7 mouse cellular contexts compared by ENCODE assay signal in genomic region chr9:62810543-62811515, GRCm38 (mm10). TPM values are rescaled to one million over a fixed set of nuclear protein-coding genes. Genes with fewer than 3 reads are reported as not detected.
A peak's percentile ranks its signal among the peaks of the same experiment; 100 is the strongest.
DNase-seq lines count a peak whose midpoint lies in the region; ATAC-seq and TF ChIP-seq lines count a peak whose summit lies in the region.

No protein-coding gene starts in this region.

- peak overlapping the region; percentile 80 for H3K4me3 ChIP-seq in neural tube, embryonic 11.5 days (ENCODE audit: low read depth, low read length)
- H3K4me3 ChIP-seq in forebrain, embryonic 10.5 days, result peak overlapping the region; percentile 100
- peak overlapping the region; percentile 97 for H3K4me3 ChIP-seq in intestine, postnatal 0 days (ENCODE audit: low read depth, low read length)
- peak overlapping the region; percentile 98 for H3K4me3 ChIP-seq in midbrain, embryonic 12.5 days
- H3K4me3 ChIP-seq in stomach, embryonic 16.5 days (replicated peaks; ENCODE audit: low read length), result peak overlapping the region; percentile 99

- no peaks in the 10 kb centered on the region for H3K27me3 ChIP-seq in neural tube, embryonic 11.5 days (ENCODE audit: control insufficient read depth, insufficient read depth, low read length)
- H3K27me3 ChIP-seq in forebrain, embryonic 10.5 days (ENCODE audit: poor library complexity, severe bottlenecking), result no peaks in the 10 kb centered on the region
- H3K27me3 ChIP-seq in intestine, postnatal 0 days (replicated peaks; ENCODE audit: control insufficient read depth, insufficient read depth, low read length), result no peaks in the 10 kb centered on the region
- H3K27me3 ChIP-seq in midbrain, embryonic 12.5 days, result no peaks in the 10 kb centered on the region
- H3K27me3 ChIP-seq in stomach, embryonic 16.5 days (ENCODE audit: control insufficient read depth, insufficient read depth, low read length), result no peaks in the 10 kb centered on the region

- H3K9ac ChIP-seq in neural tube, embryonic 11.5 days (ENCODE audit: low read length), result peak overlapping the region; percentile 94
- peak overlapping the region; percentile 94 for H3K9ac ChIP-seq in intestine, postnatal 0 days (ENCODE audit: low read depth, low read length)
- H3K9ac ChIP-seq in midbrain, embryonic 12.5 days (replicated peaks), result peak overlapping the region; percentile 87
- peak overlapping the region; percentile 98 for H3K9ac ChIP-seq in stomach, embryonic 16.5 days (ENCODE audit: low read length)

- peak overlapping the region; percentile 87 for H3K4me2 ChIP-seq in neural tube, embryonic 11.5 days (ENCODE audit: low read depth)
- peak overlapping the region; percentile 90 for H3K4me2 ChIP-seq in intestine, postnatal 0 days (replicated peaks; ENCODE audit: low read depth)
- H3K4me2 ChIP-seq in midbrain, embryonic 12.5 days (replicated peaks), result peak overlapping the region; percentile 95
- H3K4me2 ChIP-seq in stomach, embryonic 16.5 days (ENCODE audit: low read depth, low read length), result peak overlapping the region; percentile 98

- peak; percentile 72 for ATAC-seq in neural tube, embryonic 11.5 days (ENCODE audit: insufficient read depth, low FRiP score, low TSS enrichment)
- peak; percentile 33 for ATAC-seq in activated CD4-positive, CD25-positive, alpha-beta regulatory T cell, adult 4 months
- ATAC-seq in intestine, postnatal 0 days, result peak; percentile 44
- peak; percentile 72 for ATAC-seq in midbrain, embryonic 12.5 days (ENCODE audit: low FRiP score, low read depth)
- ATAC-seq in stomach, embryonic 16.5 days (ENCODE audit: insufficient read depth, low FRiP score), result peak; percentile 34

- under 1% methylated on average over 58 of the region's 58 CpGs for WGBS in neural tube, embryonic 11.5 days
- WGBS in forebrain, embryonic 10.5 days, result under 1% methylated on average over 58 of the region's 58 CpGs
- WGBS in intestine, postnatal 0 days, result under 1% methylated on average over 58 of the region's 58 CpGs
- under 1% methylated on average over 53 of the region's 58 CpGs for WGBS in midbrain, embryonic 12.5 days
- WGBS in stomach, embryonic 16.5 days, result under 1% methylated on average over 58 of the region's 58 CpGs

- H3K9me3 ChIP-seq in neural tube, embryonic 11.5 days (ENCODE audit: control insufficient read depth, low read length), result no peaks in the 10 kb centered on the region
- H3K9me3 ChIP-seq in forebrain, embryonic 10.5 days, result no peaks in the 10 kb centered on the region
- no peaks in the 10 kb centered on the region for H3K9me3 ChIP-seq in intestine, postnatal 0 days (ENCODE audit: control insufficient read depth)
- no peaks in the 10 kb centered on the region for H3K9me3 ChIP-seq in midbrain, embryonic 12.5 days
- no peaks in the 10 kb centered on the region for H3K9me3 ChIP-seq in stomach, embryonic 16.5 days (replicated peaks; ENCODE audit: control insufficient read depth, low read length)

- no peak for DNase-seq in neural tube, embryonic 11.5 days (ENCODE audit: low spot score)
- DNase-seq in neural tube, embryonic 10.5 days (ENCODE audit: extremely low spot score, low spot score), result no peak
- no peak for DNase-seq in forebrain, embryonic 10.5 days (ENCODE audit: extremely low spot score, low spot score)

- TF ChIP-seq CTCF in intestine, postnatal 0 days (IDR thresholded peaks at IDR 0.05; ENCODE audit: low read depth), result peak; percentile 52

- H3K27ac ChIP-seq in neural tube, embryonic 11.5 days (ENCODE audit: low read depth, low read length), result peak overlapping the region; percentile 94
- H3K27ac ChIP-seq in forebrain, embryonic 10.5 days, result peak overlapping the region; percentile 99
- H3K27ac ChIP-seq in intestine, postnatal 0 days (ENCODE audit: low read depth, low read length), result peak overlapping the region; percentile 95
- peak overlapping the region; percentile 98 for H3K27ac ChIP-seq in midbrain, embryonic 12.5 days (replicated peaks)
- peak overlapping the region; percentile 98 for H3K27ac ChIP-seq in stomach, embryonic 16.5 days (ENCODE audit: low read length)

- peaks cover 13% of the 10 kb centered on the region for H3K4me1 ChIP-seq in neural tube, embryonic 11.5 days (ENCODE audit: control insufficient read depth, insufficient read depth, low read length)
- H3K4me1 ChIP-seq in forebrain, embryonic 10.5 days, result peaks cover 45% of the 10 kb centered on the region
- no peaks in the 10 kb centered on the region; the same call in 1 of the 2 replicates for H3K4me1 ChIP-seq in intestine, postnatal 0 days (replicated peaks; ENCODE audit: control insufficient read depth, insufficient read depth, low read length)
- H3K4me1 ChIP-seq in midbrain, embryonic 12.5 days, result peaks cover 32% of the 10 kb centered on the region
- peaks cover 20% of the 10 kb centered on the region for H3K4me1 ChIP-seq in stomach, embryonic 16.5 days (ENCODE audit: control insufficient read depth, insufficient read depth, low read length)

- H3K36me3 ChIP-seq in neural tube, embryonic 11.5 days (ENCODE audit: control insufficient read depth, insufficient read depth, low read length), result no peaks in the 10 kb centered on the region
- peaks cover 11% of the 10 kb centered on the region for H3K36me3 ChIP-seq in forebrain, embryonic 10.5 days (replicated peaks)
- no peaks in the 10 kb centered on the region for H3K36me3 ChIP-seq in intestine, postnatal 0 days (ENCODE audit: control insufficient read depth, insufficient read depth)
- no peaks in the 10 kb centered on the region for H3K36me3 ChIP-seq in midbrain, embryonic 12.5 days
- H3K36me3 ChIP-seq in stomach, embryonic 16.5 days (ENCODE audit: control insufficient read depth, insufficient read depth, low read length), result no peaks in the 10 kb centered on the region

RNA-seq across cellular contexts. Expression of gene Fem1b, which starts 0.9 kb away (rescaled TPM):
- polyA plus RNA-seq in neural tube, embryonic 11.5 days (2014; fragmentation: Nextera tagmentation; extraction: Ambion mirVana), result 57.2 and 59.3 TPM in 2 replicates
- polyA plus RNA-seq in activated CD4-positive, CD25-positive, alpha-beta regulatory T cell, adult 4 months (2017; shearing (Covaris generic)), result 1 to 10 TPM; 3.6 TPM
- 33.8 and 35.2 TPM in 2 replicates for polyA plus RNA-seq in forebrain, embryonic 10.5 days (2016; fragmentation: Nextera tagmentation; extraction: Ambion mirVana)
- polyA plus RNA-seq in intestine, postnatal 0 days (2015; fragmentation: Nextera tagmentation; extraction: Ambion mirVana), result 8.9 and 9.2 TPM in 2 replicates
- polyA plus RNA-seq in midbrain, embryonic 12.5 days (2016; fragmentation: Nextera tagmentation; extraction: Ambion mirVana), result 61.5 and 67.9 TPM in 2 replicates
- polyA plus RNA-seq in stomach, embryonic 16.5 days (2015; fragmentation: Nextera tagmentation; extraction: Ambion mirVana), result 15.8 and 16.0 TPM in 2 replicates

RNA-seq across cellular contexts. Expression of gene Cln6, which starts 27.8 kb away (rescaled TPM):
- 10.2 and 10.4 TPM in 2 replicates for polyA plus RNA-seq in neural tube, embryonic 11.5 days (2014; fragmentation: Nextera tagmentation; extraction: Ambion mirVana)
- 10 to 100 TPM in 1 of 2 experiments, 1 to 10 TPM in 1; 7.8 to 10.3 TPM for polyA plus RNA-seq in activated CD4-positive, CD25-positive, alpha-beta regulatory T cell, adult 4 months (2017; shearing (Covaris generic))
- 14.9 and 16.5 TPM in 2 replicates for polyA plus RNA-seq in forebrain, embryonic 10.5 days (2016; fragmentation: Nextera tagmentation; extraction: Ambion mirVana)
- polyA plus RNA-seq in intestine, postnatal 0 days (2015; fragmentation: Nextera tagmentation; extraction: Ambion mirVana), result 60.3 and 63.3 TPM in 2 replicates
- polyA plus RNA-seq in midbrain, embryonic 12.5 days (2016; fragmentation: Nextera tagmentation; extraction: Ambion mirVana), result 8.2 and 8.9 TPM in 2 replicates
- 20.0 and 22.7 TPM in 2 replicates for polyA plus RNA-seq in stomach, embryonic 16.5 days (2015; fragmentation: Nextera tagmentation; extraction: Ambion mirVana)

RNA-seq across cellular contexts. Expression of gene Calml4, which starts 47.1 kb away (rescaled TPM):
- 1.4 and 1.8 TPM in 2 replicates for polyA plus RNA-seq in neural tube, embryonic 11.5 days (2014; fragmentation: Nextera tagmentation; extraction: Ambion mirVana)
- polyA plus RNA-seq in activated CD4-positive, CD25-positive, alpha-beta regulatory T cell, adult 4 months (2017; shearing (Covaris generic)), result not detected
- polyA plus RNA-seq in forebrain, embryonic 10.5 days (2016; fragmentation: Nextera tagmentation; extraction: Ambion mirVana), result 0.21 and 0.48 TPM in 2 replicates
- 597 and 634 TPM in 2 replicates for polyA plus RNA-seq in intestine, postnatal 0 days (2015; fragmentation: Nextera tagmentation; extraction: Ambion mirVana)
- polyA plus RNA-seq in midbrain, embryonic 12.5 days (2016; fragmentation: Nextera tagmentation; extraction: Ambion mirVana), result 2.5 and 3.6 TPM in 2 replicates
- polyA plus RNA-seq in stomach, embryonic 16.5 days (2015; fragmentation: Nextera tagmentation; extraction: Ambion mirVana), result 44.3 and 47.7 TPM in 2 replicates
